Mouse (Mus musculus): ENCODE data around the gene Olfr1024.

Gene Olfr1024

GRCm38 (mm10) chr2:85904952-85905351, at the start of gene Olfr1024:
Gene Olfr1024, minus strand, starts transcription at chr2:85905052.
- DNase-seq (ENCODE audit: low spot score) = no peak

- DNase-seq (ENCODE audit: low spot score) = no peak
These were observed 45.3 kb upstream of the Olfr1024 start, which contains the start of gene Olfr1028 for GRCm38 (mm10) chr2:85950137-85950536. Gene Olfr1028, plus strand, starts transcription at chr2:85950437.

GRCm38 (mm10) chr2:85921258-85921657, 16.4 kb upstream of the Olfr1024 start, which contains the start of gene Olfr1026:
Gene Olfr1026, plus strand, starts transcription at chr2:85921558.
- DNase-seq (ENCODE audit: low spot score) = no peak

- DNase-seq (ENCODE audit: low spot score) = no peak
These were observed 10.0 kb upstream of the Olfr1024 start, which contains the start of gene Olfr1025-ps1 for GRCm38 (mm10) chr2:85914893-85915292. Gene Olfr1025-ps1, plus strand, starts transcription at chr2:85915193.

GRCm38 (mm10) chr2:85913197-85913596, 8.3 kb upstream of the Olfr1024 start:
- no peak for DNase-seq (ENCODE audit: low spot score)

- no peak for DNase-seq (ENCODE audit: low spot score)
These were observed 19.5 kb downstream of the Olfr1024 start, which contains the start of gene Olfr1023 for GRCm38 (mm10) chr2:85885340-85885739. Gene Olfr1023, plus strand, starts transcription at chr2:85885640.

GRCm38 (mm10) chr2:85868294-85868693, 36.6 kb downstream of the Olfr1024 start, which contains the start of gene Olfr1022:
Gene Olfr1022, plus strand, starts transcription at chr2:85868594.
- DNase-seq (ENCODE audit: low spot score) = no peak
